Mouse (Mus musculus) mesoderm, embryonic 11.5 days (tissue): ENCODE measurements around the gene Tdrkh.
A peak's percentile ranks its signal among the peaks of the same experiment; 100 is the strongest.

Experiments used
- DNase-seq: peaks from one replicate; pipeline ENCODE4 v3.0.0-alpha.2; 2012; ENCODE audit warnings: low read depth, low spot score

Tdrkh gene

DNA sequence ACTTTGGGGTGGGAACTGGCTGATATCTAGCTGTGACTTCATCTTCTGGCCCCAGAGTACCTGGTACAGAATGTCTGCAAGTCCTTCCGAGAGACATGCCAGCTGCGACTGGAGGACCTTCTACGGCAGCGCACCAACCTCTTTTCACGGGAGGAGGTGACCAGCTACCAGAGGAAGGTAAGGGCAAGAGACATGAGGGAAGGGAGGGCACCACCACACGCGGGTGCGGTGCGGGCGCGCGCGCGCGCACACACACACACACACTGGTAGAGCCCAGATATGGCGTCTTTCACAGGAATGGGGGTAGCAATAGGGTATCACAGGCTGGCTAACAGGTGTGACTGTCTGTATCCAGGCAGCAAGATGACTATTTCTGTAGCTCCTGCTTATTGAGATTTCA, 23.7 kb upstream of the Tdrkh start:
- no peak for DNase-seq

DNA sequence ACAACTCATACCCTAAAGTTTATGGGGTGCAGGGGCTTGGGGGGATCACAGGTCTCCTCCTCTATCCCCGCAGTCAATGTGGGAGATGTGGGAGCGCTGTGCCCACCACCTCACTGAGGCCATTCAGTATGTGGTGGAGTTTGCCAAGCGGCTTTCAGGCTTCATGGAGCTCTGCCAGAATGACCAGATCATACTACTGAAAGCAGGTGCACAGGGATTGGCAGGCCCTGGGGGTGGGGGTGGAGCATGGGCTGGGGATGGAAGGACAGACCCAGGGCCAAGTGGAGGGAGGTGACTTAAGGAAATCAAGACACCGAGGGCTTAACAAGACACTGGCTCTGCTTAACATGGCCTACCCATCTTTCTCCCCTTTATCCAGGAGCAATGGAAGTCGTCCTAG, 22.1 kb upstream of the Tdrkh start:
- no peak for DNase-seq

DNA sequence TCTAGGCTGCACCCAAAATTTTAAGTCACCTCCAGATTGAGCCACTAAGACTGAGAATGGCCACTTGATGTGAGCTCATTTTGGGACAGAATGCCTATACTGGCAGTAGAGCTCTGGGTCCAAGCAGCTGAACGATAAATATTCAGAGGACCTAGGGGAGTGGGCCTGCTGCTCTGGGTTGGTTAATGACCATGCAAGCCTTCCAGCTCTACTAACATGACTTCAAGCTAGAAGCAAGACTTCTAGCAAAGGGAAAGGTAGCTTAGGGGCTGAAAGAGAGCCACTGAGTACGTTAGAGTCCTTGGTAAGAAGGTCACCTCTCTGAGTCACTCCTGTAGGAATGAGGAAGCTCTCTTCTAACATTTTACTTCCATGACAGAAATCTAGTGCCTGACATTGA, 20.9 kb upstream of the Tdrkh start:
- no peak for DNase-seq

DNA sequence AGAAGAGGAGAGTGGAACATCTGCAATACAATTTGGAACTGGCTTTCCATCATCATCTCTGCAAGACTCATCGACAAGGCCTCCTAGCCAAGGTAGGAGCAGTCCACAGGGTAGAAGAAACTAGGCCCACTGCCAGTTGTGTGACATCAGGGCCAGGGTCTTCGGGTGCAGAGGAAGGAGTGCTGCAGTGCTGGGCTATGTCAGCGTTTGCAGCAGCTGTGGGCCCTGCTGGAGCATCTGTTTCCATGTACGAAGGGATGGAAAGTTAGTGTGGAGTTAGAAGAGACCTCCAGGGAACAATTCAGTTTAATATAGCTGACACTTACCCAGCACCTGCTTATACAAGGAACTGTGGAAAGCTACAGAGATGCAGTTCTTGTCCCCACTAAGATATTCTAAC, 20.0 kb upstream of the Tdrkh start:
- DNase-seq: no peak

DNA sequence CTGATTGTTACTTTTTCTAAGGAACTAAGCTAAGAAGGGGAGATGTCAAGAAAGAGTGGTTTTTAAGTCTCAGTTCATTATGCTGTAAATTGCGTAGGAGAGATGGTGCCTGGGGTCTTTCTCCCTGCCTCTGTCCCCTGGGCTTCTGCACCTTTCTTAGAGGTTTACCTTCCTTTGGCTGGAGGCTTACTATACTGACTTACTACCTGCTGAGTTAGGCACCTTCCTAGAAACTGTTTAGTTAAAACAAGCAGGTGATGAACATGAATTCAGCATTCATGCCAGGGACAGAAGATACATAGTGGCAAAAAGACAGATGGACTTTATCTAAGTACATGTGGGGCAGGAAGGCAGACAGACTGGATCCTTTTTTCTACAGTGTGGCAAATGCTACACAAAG, 16.7 kb upstream of the Tdrkh start:
- no peak for DNase-seq

DNA sequence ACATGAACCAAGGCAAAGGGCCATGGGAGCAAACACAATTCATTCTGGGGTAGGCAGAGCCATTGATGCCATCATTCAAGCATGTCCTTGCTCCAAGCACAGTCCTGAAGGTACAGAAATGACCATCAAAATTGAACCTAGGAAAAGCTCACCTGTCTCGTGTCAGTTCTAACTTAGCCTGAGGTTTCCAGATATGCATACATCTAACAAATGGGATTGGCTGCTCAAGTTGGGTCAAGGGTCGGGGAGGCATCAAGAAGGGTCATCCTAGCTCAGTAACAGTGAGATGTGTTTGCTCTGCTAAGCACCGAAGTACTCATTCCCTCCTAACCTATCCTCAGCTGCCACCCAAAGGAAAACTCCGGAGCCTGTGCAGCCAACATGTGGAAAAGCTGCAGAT, 16.2 kb upstream of the Tdrkh start:
- no peak for DNase-seq

DNA sequence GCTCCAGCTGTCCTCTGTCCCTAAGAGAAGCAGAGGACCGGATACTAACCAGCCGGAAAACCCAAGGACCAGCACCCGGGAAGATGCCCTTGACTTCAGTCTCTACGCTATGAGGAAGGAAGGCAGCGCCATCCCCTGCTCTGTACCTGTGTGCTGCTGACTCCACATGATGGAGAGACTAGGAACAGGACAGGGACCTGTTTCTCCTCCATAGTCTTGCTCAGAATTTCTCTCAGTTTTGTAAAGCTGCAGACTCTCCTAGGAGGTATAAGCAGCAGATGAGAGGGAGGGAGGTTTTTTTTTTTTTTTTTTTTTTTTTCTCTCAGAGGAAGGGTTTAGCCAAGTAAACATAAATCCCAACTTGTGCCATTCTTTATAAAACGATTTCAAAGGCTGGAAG, 14.9 kb upstream of the Tdrkh start, which contains the start of gene Lingo4:
Lingo4 (plus strand) TSS at position 301 of the 400 bp plus-strand sequence.
- DNase-seq: no peak

DNA sequence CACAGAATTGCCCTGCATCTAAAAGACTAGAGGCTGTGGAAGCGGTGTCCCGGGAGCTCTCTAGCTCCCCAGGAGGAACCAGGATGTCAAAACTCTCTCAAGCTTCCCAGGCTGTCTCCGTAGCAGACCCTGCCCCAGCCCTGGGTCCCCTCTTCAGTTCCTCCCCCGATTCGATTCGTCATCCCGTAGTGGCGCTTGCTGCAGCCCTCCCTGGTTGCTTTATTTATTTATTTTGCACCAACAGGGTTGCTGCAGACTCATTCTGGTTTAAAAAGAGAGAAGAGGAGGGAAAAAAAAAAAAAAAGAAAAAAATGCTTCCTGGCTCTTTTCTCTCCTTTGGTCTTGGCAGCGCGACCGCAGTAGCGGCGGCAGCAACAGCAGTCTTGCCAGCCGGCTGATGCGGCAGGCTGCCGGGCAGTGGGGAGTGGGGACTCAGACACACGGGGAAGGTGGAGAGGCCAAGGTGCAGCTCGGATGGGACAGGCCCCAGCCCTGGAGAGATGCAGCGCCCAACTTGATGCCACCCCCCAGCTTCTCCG, 14.1 kb upstream of the Tdrkh start:
- peak; percentile 46 for DNase-seq

DNA sequence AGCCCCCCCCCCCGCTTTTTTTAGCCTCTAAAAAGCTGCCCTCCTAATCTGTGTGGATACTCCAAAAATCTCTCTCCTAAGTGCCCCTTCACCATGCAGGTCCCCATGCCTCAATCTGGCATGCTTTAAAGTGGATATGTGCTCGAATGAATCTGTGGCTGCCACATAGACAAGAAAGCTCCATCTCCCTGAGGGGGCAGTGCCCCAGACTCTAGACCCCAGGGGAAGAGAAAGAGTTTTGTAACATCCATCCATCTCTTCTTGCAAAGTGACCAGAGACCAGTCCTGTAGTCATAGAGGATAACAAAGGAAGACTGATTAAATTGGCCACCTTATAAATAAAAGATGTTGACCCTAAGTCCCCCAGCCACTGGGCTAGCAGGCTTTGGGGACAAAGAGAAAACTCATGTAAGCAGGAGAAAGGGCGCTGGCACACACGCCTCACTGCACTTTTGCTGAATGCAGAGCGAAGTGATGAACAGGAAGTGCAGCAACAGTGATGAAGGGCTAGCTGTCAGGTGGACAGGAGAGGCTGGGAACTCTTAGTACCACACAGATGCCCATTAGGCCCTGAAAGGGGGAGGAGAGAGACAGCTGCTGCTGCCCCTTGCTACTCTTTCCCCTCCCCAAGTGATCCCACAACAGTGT, 13.3 kb upstream of the Tdrkh start:
- peak; percentile 47 for DNase-seq

DNA sequence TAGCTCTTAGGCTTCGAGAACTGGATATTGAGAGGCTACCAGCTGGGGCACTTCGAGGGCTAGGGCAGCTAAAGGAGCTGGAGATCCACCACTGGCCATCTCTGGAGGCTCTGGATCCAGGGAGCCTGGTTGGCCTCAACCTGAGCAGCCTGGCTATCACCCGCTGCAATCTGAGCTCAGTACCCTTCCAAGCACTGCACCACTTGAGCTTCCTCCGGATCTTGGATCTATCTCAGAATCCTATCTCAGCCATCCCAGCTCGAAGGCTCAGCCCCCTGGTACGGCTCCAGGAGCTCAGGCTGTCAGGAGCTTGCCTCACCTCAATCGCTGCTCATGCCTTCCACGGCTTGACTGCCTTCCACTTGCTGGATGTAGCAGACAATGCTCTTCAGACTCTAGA, 10.6 kb upstream of the Tdrkh start:
- no peak for DNase-seq

DNA sequence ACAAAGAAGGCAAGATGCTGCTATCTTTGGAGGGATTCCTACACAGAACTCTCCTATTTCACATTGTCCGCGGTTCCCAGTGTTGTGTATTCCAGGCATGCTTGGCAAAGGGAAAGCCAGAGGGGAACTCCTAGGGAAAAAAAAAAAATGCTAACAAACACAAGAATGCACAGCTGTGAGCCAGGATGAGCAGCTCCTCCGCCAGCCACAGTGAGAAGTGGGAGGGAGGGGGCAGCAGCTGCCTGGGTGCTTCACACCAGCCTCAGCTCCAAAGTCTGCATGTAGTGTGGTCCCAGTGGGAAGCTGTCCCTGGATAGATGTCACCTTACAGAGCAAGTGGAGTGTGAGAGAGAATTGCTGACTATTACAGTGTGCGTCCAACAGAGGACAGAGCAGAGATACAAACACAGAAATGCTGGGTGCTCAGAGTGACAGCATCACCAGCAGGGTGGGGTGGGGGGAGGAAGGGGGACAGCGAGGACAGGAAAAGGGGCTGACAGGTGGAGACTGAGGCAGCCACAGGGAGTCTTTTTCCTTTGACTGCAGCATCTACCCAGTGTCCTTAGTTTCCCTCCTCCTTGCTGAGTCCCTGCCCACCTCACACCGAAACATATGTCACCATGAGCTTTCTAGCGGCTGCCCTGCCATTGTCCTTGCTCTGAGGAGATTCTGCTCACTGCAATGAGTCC, 8.6 kb upstream of the Tdrkh start:
- DNase-seq: peak; percentile 25

DNA sequence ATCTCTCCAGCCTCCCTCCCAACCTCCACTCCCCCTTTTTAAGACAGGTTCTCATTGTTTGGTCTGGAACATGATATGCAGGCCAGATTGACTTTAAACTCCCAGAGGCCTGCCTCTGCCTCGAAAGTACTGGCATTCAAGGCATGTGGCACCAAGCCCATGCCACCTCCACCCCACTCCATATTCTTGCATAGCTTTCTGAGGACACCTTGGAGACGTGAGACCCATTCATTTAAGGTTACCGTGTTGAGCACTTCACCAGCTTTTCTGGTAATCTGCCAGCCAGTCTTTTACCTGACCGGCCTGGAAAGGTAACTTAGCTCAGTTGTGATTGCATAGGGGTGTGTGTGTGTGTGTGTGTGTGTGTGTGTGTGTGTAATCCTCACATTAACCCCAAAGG, 7.5 kb upstream of the Tdrkh start:
- DNase-seq: no peak

DNA sequence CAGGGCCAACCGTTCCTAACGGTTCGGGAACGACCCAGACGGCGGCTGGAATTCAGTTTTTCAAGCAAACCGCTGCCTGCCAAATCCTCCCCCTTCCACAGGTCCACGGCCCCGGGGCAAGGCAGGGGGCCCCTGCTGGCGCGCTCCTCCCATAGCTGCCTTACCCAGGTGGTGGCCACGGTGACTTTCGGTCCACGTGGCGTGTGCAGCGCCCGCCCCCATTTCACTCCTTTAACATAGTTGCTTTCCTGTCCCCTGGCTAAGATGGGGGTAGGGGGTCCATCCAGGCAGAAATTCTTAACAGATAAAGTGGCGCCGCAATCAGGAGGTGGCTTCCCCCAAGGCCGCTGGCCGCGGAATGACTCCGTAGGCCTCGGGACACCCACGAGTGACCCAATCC, 543 bp upstream of the Tdrkh start:
- no peak for DNase-seq

DNA sequence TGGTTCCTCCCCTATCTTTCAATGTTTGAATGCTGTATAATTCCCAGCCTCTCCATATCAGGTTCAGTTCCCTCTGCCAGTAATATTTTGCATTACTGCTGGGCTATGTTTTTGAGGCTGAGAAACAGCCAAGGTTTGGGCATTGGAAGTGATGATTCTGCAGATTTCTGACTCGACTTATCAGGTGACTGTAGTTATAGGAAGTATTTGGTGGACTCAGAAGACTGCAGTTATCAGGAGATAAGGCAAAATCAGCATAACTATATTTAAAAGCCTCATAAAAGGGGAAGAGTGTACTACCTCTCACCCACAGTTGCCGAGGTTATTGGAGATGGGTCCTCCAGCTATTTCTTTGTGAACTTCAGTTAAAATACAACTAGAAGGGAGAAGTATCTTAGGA, 17.9 kb downstream of the Tdrkh start:
- no peak for DNase-seq

DNA sequence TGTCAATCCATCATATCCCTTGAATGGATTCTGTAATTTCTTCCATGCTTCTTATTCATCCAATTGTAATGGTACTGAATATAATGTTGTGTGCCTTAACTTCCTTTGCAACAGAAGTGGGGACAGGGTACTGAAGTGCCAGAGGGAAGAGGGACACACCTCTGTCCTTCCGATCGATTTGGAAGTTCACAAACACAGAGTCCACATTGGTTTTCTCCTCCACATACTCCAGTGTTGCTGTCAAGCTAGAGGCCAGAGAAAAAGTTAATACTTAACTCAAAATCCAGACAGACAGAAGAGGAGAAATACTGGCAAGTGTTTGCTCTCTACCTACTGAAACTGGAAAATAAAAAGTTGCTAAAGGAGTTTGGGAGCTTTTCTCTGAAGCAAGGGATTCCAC, 21.2 kb downstream of the Tdrkh start:
- DNase-seq: no peak

DNA sequence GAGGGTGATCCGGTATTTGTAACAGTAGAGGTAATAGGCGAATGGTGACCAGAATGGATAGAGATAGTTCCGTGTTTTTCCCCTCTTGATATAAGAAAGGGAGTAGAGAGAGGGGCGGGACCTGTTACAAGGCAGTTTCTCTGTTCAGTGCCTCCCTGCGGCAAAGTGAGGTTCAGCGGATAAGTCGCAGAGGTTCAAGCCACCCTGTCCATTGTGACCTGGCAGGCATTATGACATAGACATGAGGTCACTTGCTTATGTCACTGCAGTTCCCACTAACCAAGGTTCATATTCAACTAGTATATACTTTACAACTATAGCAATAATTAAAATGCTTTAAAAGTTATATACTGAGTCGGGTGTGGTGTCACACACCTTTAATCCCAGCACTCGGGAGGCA, 23.3 kb downstream of the Tdrkh start:
- DNase-seq: no peak

DNA sequence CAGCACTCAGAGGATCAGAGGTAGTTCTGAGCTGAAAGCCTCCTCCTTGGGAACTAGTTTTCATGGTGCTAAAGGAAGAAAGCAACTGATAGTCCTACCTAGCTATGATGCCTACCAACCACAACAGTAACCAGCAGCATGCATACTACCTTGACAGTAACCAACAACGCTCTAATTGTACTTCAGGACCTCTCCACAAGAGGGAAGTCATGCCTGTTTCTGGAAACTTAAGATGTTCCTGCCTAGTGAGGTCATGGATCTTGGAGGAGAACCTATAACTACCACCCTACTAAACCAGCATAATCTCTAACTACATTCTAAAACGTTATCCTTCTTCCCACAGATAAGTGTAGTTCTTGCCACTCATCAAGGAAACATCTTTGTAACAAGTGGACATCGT, 28.1 kb downstream of the Tdrkh start:
- no peak for DNase-seq

DNA sequence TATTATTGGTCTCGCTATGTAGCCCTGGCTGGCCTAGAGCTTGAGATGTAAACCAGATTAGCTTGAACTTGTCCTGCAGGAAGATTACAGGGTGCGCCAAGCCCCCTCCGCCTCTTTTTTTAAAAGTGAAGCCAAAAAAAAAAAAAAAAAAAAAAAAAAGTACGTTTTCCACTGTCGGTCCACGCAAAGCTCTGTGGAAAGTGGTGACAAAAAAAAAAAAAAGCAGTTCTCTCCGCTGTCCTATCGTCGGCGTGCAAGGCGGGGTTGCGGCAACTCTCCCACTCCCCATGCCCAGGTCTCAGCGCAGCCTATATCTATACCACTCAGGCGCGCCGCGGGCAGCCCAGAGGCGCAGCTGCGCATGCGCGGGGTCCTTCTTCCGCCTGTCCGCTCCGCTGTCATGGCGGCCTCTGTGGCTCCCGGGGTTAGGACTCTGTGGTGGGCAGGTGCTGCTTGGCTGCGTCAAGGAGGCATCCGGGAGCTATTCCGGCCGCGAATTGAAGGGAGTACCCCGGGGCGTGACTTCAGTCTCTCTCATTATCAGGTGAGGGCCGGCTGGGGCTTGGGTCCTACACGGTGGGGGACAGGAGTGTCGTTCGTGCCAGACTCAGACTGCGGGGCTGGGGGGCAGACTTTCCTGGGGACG, 30.0 kb downstream of the Tdrkh start, which contains the start of gene Mrpl9:
Mrpl9 (plus strand) TSS at position 368 of the 646 bp plus-strand sequence.
- peak; percentile 97 for DNase-seq

DNA sequence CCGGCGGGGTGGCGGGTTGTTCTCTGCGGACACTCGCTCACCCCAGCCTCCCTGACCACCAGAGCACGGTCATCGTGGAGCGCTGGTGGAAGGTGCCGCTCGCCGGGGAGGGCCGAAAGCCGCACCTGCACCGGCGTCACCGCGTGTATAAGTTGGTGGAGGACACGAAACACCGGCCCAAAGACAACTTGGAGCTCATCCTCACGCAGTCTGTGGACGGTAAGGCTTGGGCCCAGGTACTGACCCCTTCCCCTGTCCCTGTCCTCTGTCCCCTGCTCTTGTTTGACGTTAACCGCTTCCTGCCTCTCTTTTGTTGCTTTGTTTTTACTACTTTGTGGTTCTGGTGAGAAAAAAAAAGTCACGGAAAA, 30.5 kb downstream of the Tdrkh start, which contains the start of gene Oaz3:
Oaz3 (minus strand) TSS at position 319 of the 368 bp plus-strand sequence.
- no peak for DNase-seq

DNA sequence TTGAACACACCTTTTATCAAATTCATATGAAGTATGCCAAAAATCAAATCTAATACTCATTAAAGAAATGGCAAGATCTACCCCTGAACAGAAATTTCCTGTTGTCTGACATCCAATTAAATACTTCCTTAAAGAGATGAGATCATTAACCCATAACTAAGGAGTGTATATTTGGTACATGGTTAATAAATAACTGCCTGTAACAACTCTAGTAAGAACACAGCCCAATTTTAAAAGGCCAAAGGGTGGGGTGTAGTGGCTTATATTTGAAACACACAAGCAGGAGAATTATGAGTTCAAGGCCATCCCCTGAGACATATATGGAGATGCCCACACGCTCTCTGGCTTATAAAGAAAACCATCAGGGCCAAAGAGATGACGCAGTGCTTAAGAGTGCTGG, 36.3 kb downstream of the Tdrkh start:
- DNase-seq: no peak

DNA sequence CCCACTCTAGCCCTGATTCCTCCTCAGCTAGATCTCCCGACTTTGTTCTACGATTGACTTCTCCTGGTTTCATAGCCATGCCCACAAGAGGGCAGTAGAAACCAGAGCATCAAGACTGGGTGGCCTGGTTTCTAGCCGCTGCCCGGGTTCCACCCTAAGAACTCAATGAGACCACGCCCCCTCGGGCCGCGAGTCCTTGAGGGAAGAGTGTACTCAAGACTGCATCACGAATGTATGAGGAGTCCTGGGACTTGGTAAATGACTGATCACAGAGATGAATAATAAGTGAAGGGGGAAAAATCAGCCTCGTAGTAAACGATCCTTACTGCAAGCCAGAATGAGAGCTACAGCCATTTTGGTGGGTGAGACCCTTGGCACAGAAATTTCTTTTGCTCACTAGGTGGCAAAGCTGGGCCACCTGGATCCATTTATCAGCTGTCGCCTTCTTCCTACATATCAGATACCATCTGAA, 43.5 kb downstream of the Tdrkh start:
- DNase-seq: peak; percentile 94

DNA sequence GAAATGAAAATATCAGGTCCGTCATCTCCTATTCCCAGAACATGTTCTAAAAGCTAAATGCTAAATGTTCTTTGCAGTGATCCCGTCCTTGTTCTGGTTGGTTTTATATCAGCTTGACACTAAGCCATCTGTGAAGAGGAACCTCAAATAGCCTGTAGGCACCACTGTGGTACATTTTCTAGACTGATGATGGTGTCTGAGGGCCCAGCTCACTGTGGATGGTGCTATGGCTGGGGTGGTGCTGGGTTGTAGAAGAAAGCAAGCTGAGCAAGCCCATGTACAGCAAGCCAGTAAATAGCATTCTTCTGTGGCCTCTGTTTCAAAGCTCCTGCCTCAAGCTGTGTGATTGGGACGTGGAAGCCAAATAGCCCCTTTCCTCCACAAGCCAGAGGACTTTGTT, 44.0 kb downstream of the Tdrkh start:
- DNase-seq: no peak

DNA sequence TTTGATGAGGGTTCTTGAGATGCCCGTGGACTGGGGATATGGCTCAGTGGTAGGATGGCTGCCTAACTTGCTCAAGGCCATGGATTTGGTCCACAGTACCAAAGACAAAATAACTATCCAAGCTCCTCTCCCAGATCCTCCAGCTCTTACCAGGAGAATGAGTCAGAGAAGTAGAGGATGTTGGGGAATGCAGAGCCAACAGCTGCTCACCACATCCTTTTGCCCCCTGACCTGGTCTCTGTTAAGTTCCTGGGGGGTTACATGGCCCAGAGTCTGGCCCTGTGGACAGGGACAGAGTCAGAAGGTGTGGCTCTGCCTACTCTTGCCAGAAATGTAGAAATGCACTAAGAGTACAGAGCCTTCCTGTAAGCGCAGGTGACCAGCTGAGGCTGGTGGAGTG, 46.8 kb downstream of the Tdrkh start:
- no peak for DNase-seq
